Mouse (Mus musculus) thymus, postnatal 14 days (tissue): ENCODE measurements around the gene Tbc1d23.
"Not testable (repeated sequence)": the region's sequence is repeated elsewhere in the genome, so short reads cannot be mapped to it uniquely, and the experiment has no call there.

Source experiments
- DNase-seq: peaks from one replicate; pipeline ENCODE4 v3.0.0; 2021

Tbc1d23 gene

GRCm38 (mm10) chr16:57231089-57231936, at the start of gene Tbc1d23:
Gene Tbc1d23 (minus strand): TSS chr16:57231504.
- DNase-seq = peak; percentile 94

- no peak for DNase-seq
Observed at GRCm38 (mm10) chr16:57280221-57281217, 49.2 kb upstream of the Tbc1d23 start.

GRCm38 (mm10) chr16:57278976-57279626, 47.8 kb upstream of the Tbc1d23 start:
- no peak for DNase-seq

DNA sequence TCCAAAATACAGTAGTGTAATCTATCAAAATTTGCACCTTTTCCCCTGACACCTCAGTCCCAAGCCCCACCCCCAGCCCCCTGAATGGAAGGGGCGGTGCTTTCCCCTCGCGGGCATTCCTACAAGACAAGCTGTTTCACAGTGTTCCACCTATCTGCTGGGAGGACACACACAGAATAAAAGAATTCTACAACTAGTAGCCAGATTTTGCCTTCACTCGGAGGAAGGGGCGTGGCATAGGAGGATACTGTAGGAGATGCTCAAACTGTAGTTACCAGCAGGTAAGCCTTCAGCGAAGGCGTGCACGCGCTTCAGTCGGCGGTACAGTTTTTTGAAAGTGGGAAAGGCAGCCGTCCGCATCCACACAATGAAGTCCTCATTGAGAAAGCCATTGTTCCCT, 38.4 kb upstream of the Tbc1d23 start:
- DNase-seq = no peak

- DNase-seq = no peak
Observed at GRCm38 (mm10) chr16:57268058-57268841, 36.9 kb upstream of the Tbc1d23 start.

GRCm38 (mm10) chr16:57267068-57267467, 35.8 kb upstream of the Tbc1d23 start:
- DNase-seq = no peak

- no peak for DNase-seq
Observed at GRCm38 (mm10) chr16:57260152-57260551, 28.8 kb upstream of the Tbc1d23 start.

- DNase-seq = no peak
Observed at GRCm38 (mm10) chr16:57259356-57260083, 28.2 kb upstream of the Tbc1d23 start.

DNA sequence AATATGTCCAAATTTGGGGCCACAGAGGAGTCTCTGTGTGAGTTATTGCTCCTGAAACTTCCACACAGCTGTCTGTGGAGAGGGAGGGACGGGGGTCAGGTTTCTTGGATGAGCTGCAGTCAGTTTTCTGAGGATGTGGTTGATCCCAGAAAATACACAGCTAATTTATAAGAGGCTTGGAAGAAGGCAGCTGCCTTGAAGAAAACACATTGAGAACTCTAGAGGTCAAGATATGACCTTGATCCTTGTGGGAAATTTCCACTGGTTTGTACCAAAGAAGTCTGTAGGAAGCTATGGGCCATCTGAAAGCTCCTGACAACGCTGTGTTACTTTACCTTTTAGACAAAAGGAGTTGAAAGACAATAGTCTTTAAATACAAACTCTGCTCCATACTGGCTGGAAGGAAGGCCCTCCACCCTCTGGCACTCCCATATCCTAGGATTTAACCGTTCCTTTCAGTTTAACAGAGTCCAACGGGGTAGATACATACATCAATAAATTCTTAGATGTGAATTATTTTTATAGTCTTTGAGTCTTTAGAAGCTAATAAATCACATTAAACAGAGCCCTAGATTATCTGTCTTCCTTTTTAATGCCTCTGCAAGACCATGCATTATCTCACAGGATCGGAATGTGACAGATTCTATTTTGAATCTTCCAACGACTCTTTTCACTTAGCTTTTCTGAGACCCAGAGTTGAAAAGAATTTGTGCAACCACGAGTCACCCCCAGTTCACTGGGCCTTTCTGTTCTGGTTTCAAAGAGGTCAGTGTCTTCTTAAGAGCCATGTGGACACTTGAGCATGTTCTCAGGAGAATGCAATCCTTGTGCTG, 20.5 kb upstream of the Tbc1d23 start:
- DNase-seq = no peak

GRCm38 (mm10) chr16:57250991-57251390, 19.7 kb upstream of the Tbc1d23 start:
- DNase-seq = no peak

DNA sequence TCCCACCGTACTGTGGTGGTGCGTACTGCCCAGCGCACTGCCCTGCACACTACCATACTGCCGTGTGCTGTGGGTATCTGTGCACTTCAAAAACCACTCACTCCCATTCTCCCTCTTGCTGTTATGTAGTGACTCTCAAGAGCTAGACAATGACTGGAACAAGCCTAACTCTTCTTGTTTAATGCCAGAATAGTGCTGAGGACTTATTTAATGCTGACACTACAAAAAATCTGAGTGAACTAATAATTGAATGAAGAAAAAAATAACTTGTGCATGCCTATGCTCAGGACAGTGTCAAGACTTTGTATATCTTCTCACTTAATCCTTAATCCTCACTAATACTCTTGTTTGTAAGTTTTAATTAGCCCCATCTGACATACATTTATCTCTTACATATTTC, 16.2 kb upstream of the Tbc1d23 start:
- DNase-seq = no peak

DNA sequence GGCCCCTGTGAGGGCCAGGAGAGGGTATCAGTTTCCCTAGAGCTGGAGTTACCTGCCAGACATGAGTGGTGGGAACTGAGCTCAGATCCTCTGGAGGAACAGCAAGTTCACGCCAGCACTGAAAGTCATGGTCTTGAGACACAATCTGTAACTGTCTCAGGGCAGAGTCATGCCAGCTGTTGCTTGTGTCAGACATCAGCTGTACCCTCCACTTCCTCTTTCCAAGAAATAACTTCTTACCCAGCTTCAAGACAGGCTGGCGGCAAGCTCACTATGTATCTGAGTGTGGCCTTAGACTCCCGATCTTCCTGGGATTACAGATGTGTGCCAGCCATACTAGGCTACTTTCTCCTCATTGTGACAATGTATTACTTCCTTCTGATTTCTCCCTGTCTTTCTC, 15.3 kb upstream of the Tbc1d23 start:
- DNase-seq = no peak

GRCm38 (mm10) chr16:57243858-57244248, 12.5 kb upstream of the Tbc1d23 start:
- DNase-seq = peak; percentile 80

DNA sequence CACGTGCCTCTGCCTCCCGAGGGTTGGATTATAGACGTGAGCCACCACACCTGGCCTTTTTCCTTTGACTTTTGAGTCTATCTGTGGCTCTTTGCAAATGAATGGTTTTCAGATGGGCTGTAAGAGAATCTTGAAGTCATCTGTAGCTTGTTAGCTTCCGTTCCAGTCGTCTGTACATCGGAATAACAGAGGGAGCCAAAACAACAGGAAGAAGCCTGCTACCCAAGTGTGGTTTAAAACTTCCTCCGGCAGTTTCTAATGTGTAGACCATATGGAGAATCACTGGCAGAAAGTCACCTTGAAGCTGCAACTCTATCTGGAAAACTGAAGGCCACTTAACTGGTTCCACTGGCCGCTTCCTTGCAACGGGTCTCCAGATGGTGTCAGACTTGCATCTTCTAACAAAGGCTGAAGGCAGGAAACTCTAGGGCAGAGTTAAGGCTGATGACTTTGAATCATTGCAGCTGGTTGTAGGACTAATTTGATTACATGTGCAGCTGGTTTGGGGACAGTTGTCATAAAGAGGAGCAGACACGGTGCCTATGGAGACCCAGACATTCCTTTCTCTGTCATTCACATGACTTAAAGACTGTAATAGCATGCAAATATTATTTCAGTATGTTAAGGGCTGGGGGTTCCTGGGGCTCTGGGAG, 12.0 kb upstream of the Tbc1d23 start:
- DNase-seq = peak; percentile 29

DNA sequence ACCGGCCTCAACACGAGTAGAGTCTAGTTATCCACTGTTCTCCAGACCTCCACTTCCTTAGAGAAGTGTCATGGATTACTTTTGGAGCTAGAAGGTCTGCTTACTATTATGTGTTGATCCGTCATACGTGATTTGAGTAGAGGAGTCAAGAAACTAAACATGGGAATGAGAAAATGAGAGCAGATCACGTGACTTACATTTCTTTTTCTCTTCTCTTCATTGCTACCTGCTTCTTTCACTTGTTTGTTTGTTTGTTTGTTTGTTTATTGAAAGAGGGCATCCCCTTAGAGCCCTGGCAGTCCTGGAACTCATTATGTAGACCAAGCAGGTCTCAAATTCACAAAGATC, 11.5 kb upstream of the Tbc1d23 start:
- DNase-seq = no peak

DNA sequence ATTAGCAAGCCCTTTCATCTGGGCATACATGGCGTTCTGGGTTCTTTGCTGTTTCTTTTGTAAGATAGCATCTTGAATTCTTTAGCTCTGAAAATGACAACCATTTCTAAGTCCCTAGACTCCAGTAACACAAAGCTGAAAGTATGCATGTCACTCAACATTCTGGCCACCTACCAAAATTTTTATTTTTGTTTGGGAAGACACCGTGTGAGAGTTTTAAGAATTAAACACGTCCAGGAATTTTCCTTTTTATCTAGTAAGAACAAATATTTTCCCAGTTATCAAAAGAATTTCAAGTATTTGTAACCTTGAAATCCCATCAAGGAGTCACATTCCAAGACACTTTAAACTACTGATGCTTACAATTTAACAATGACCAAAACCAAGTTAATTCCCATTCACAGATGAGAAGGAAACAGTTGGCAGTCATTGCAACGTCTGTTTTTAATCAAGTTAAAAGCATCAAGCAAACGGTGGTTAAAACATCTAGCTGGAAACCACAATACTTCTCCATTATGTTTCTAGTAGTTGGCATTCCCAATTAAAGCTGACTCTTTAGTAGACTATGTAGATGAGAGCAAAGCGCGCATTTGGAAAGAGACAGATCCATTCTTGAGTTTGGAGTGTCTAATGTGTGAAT, 4.7 kb upstream of the Tbc1d23 start:
- DNase-seq = no peak

- DNase-seq = not testable (repeated sequence)
Observed at GRCm38 (mm10) chr16:57231937-57232310, 620 bp upstream of the Tbc1d23 start.

- DNase-seq = no peak
Observed at GRCm38 (mm10) chr16:57226444-57226843, 4.9 kb downstream of the Tbc1d23 start.

DNA sequence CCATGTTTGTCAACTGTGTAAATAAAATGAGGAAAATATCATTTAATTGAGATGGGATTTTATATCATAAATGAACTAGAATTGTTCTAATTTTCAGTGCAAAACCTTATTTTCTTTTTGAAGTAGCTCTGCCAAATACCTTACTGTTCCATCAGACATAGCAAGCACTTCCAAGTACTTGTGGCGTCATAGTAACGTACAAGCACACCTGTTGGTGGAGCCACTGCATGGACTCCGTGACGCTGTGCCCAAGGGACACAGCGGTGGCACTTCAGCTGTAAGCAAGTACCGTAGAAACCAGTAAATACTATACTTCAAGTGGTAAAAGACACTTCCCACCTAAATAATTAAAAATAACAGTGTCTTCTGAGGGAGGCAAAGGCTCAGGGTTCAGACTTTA, 10.9 kb downstream of the Tbc1d23 start:
- DNase-seq = no peak

DNA sequence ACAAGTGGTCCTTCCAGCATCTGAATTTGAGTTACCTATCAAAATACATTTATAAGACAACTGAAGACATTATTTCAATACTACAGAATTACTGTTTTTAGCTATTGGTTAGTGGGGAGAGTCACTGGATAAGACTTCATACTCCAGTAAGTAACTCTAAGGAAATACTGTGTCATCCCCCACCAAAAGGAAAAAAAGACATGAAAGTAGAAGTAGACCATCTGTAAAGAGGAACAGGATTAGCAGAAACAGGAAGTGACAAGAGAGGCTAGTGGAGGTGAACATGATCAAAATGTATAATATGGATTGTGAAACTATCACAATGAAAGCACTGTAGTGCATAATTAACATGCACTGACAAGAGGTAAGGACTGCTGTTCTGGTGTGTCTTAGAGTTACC, 15.3 kb downstream of the Tbc1d23 start:
- no peak for DNase-seq
